Mouse (Mus musculus) 3134 (cell line): ENCODE data around the gene Rpl10l.
A peak's percentile ranks its signal among the peaks of the same experiment; 100 is the strongest.

Experiments used
- DNase-seq: peaks from one replicate; pipeline ENCODE4 v3.0.0-alpha.2; 2011; ENCODE audit warnings: low spot score; ENCODE audit not compliant: insufficient read length; ENCODE audit errors: extremely low read depth

Gene Rpl10l

DNA sequence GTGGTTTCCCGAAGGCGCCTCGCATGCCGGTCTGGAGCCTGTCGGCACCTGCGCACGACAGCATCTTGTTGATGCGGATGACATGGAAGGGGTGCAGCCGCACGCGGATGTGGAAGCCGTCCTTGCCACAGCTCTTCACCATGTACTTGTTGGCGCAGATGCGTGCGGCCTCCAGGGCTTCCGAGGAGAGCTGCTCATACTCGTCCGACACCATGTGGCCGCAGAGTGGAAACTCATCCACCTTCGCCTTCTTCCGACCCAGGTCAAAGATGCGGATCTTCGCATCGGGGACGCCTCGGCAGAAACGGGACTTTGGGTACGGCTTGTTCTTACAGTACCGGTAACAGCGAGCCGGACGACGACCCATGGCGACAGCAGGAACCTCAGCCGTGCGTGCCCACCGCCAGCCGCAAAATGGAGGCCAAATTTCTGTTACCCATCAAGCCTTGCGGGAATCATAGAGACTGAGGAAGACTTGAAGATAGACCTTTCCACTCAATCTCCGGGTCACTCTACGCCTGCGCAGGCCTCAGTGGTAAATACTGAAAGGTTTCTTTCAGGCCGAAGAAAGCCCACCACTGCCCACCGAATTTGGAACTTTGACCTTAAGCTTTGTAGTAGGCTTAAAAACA is at the start of gene Rpl10l:
Rpl10l (minus strand) TSS at position 411 of the 632 bp plus-strand sequence.
- DNase-seq, result peak; percentile 2

DNA sequence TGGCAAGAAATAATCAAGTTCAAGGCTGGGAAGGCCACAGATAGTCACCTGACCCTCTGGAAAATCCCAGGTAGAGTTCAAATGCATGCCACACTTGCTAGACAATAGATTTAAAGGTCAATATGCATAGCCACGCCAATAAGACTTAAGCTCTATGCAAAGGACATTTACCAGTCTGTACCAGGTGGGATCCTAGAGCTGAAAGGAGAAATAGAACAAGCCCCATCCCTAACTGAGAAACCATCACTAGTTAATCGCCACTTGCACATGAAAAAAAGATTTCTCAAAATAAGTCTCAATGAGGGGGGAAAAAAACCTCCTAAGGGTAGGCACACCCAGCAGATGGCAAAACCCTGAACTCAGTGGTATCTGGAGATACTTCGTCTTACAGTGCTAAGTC is 8.3 kb downstream of the Rpl10l start:
- no peak for DNase-seq

DNA sequence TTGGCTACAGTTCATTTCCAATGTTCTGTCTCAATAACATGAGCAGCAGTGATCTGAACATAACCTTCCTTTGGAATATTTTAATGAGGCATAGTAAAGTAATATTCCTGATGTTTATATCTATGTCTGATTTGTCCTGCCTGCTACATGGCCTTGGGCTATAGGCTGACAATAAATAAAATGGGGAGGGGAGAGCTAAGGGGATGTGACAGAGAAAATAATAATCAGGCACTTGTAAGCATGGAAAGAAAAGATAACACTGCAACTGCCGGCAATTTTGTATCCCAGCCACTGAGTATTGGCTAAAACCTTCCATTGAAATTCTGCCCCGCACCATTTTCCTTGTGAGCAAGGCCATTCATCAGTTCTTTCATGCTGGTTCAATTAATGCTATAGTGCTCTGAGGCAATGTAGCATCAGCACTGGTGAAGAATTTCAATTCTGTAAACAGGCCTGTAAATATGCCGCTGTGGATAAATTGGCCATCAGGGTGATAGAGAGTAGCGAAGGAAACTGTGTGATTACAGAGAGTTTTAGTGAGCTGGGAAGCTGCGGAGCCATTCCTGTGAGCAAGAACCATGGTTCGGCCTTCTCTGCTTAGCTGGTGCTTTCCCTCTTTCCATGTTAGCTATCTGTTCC is 38.6 kb downstream of the Rpl10l start:
- DNase-seq, result no peak

DNA sequence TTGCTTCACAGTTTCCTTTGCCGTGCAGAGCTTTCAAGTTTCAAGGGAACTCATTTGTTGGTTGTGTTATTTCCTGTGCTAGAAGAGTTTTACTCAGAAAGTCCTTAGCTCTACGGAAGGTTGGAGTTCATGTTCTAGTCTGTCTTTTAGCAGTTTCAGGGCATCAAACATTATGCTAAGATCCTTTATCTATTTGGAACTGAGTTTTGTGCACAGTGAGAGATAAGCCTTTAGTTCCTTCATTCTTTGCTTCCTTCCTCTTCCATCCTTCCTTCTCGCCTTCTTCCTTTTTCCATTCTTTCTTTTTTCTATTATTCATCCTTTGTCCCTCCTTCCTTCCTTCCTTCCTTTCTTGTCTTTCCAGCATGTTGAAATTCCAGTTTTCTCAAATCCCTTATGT is 50.0 kb downstream of the Rpl10l start:
- DNase-seq, result no peak
